In the genomic region with DNA sequence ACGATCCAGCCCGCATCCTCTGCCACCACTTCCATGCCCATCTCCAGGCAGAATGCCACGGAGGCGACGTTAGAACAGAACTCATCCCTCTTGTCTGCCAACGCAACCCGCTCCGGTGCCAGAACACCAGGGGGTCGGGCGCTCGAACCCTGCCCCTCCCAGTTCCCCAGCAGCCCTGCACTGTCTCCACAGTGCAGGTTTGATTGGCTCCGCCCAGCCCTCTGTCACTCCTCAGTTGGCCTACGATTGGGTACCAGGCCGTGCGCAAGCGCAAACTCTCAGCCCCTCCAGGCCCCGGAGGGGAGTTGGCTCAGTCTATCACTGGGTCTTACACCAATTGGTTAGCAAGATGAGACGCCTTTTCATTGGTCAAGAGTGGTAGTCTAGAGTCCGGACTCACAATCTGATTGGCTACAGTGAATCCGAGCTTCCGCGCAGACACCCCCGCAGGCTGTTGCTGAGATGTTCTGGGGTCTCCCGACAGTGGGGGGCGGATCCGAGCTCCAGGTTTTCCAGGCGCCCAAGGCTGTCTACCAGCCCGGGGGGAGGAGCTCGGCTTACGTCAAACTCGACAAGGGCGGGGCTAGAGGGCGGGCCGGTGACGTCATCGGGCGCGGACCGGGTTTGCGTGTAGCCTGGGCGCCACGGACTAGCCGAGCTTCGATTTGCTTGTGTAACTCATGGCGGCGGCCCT, we compare ENCODE assay signal across 8 mouse cellular contexts. TPM values are rescaled to one million over a fixed set of nuclear protein-coding genes. Genes with fewer than 3 reads are reported as not detected.
DNase-seq lines count a peak whose midpoint lies in the region; ATAC-seq and TF ChIP-seq lines count a peak whose summit lies in the region.

No protein-coding gene starts in this region.

- peak; percentile 98 for DNase-seq in MN1 (ENCODE audit: low spot score)
- DNase-seq in cerebellum, adult 2 months: peak; percentile 99
- DNase-seq in forebrain, postnatal 0 days: peak; percentile 100
- peak; percentile 99 for DNase-seq in heart, postnatal 4 days
- peak; percentile 99 for DNase-seq in layer of hippocampus, adult 8-10 months (ENCODE audit: low spot score in 2 of 2)
- DNase-seq in ovary, postnatal 14 days (ENCODE audit: low spot score): peak; percentile 99
- DNase-seq in thymus, postnatal 14 days: peak; percentile 98

- peak overlapping the region; percentile 92 for H3K9ac ChIP-seq in forebrain, postnatal 0 days
- peak overlapping the region; percentile 58 for H3K9ac ChIP-seq in lung, embryonic 15.5 days

- H3K9me3 ChIP-seq in forebrain, postnatal 0 days (ENCODE audit: low read length): no peaks in the 10 kb centered on the region
- H3K9me3 ChIP-seq in lung, embryonic 15.5 days: no peaks in the 10 kb centered on the region

- ATAC-seq in forebrain, postnatal 0 days: peak; percentile 93
- ATAC-seq in lung, embryonic 15.5 days (ENCODE audit: borderline replicate concordance, extremely low read depth, low FRiP score, low TSS enrichment): peak; percentile 95

- no peaks in the 10 kb centered on the region for H3K27me3 ChIP-seq in cerebellum, adult 2 months (ENCODE audit: control insufficient read depth, insufficient read depth, low read length)
- no peaks in the 10 kb centered on the region for H3K27me3 ChIP-seq in forebrain, postnatal 0 days (ENCODE audit: insufficient read depth, low read length)
- H3K27me3 ChIP-seq in lung, embryonic 15.5 days: no peaks in the 10 kb centered on the region

- H3K36me3 ChIP-seq in forebrain, postnatal 0 days (ENCODE audit: insufficient read depth): no peaks in the 10 kb centered on the region
- peaks cover 5% of the 10 kb centered on the region for H3K36me3 ChIP-seq in lung, embryonic 15.5 days

- peaks cover 12% of the 10 kb centered on the region; the same call in 1 of the 2 replicates for H3K4me1 ChIP-seq in cerebellum, adult 2 months (ENCODE audit: control insufficient read depth, insufficient read depth, low read length)
- H3K4me1 ChIP-seq in forebrain, postnatal 0 days (ENCODE audit: insufficient read depth): peaks cover 13% of the 10 kb centered on the region
- H3K4me1 ChIP-seq in lung, embryonic 15.5 days: peaks cover 16% of the 10 kb centered on the region

- TF ChIP-seq CTCF in cerebellum, adult 2 months (IDR thresholded peaks at IDR 0.05; ENCODE audit: borderline replicate concordance, insufficient read depth, low read depth, low read length): no peak
- 0 out of 2 replicates have a peak, but pooled peaks have one; percentile 7 for TF ChIP-seq CTCF in forebrain, postnatal 0 days (IDR thresholded peaks at IDR 0.05; ENCODE audit: low read depth)

- H3K27ac ChIP-seq in cerebellum, adult 2 months (ENCODE audit: insufficient read depth, low read length): peak overlapping the region; percentile 99
- H3K27ac ChIP-seq in forebrain, postnatal 0 days (ENCODE audit: low read depth, low read length): peak overlapping the region; percentile 99
- peak overlapping the region; percentile 97 for H3K27ac ChIP-seq in lung, embryonic 15.5 days

- peak; percentile 92 for TF ChIP-seq POLR2A in cerebellum, adult 2 months (IDR thresholded peaks at IDR 0.05; ENCODE audit: borderline replicate concordance, insufficient read depth, low read length)

- WGBS in cerebellum, adult 2 months: under 1% methylated on average over 46 of the region's 46 CpGs
- under 1% methylated on average over 46 of the region's 46 CpGs for WGBS in forebrain, postnatal 0 days
- under 1% methylated on average over 46 of the region's 46 CpGs for WGBS in lung, embryonic 15.5 days

- peak overlapping the region; percentile 62 for H3K4me2 ChIP-seq in forebrain, postnatal 0 days (ENCODE audit: low read depth)
- H3K4me2 ChIP-seq in lung, embryonic 15.5 days: peak overlapping the region; percentile 61

- peak overlapping the region; percentile 91 for H3K4me3 ChIP-seq in cerebellum, adult 2 months (replicated peaks; ENCODE audit: insufficient read depth, low read depth, low read length)
- peak overlapping the region; percentile 97 for H3K4me3 ChIP-seq in forebrain, postnatal 0 days (ENCODE audit: low read depth, low read length)
- H3K4me3 ChIP-seq in lung, embryonic 15.5 days: peak overlapping the region; percentile 93

RNA-seq across cellular contexts. Expression of gene Rap2a, which starts 0.8 kb away (rescaled TPM):
- 38.1 and 39.3 TPM in 2 replicates for polyA plus RNA-seq in cerebellum, adult 2 months (2012; rRNA removed)
- 75.9 and 78.4 TPM in 2 replicates for total RNA-seq in forebrain, postnatal 0 days (2014; rRNA removed)
- 19.3 and 29.5 TPM in 2 replicates for polyA plus RNA-seq in forebrain, postnatal 0 days (2015; fragmentation: Nextera tagmentation; extraction: Ambion mirVana)
- total RNA-seq in heart, postnatal 4 days (2021): 10 to 100 TPM; 22.0 to 23.4 TPM
- total RNA-seq in layer of hippocampus, adult 8-10 months (2022): 10 to 100 TPM; 67.6 to 82.7 (median 71.8) TPM
- 41.2 and 43.2 TPM in 2 replicates for polyA plus RNA-seq in lung, embryonic 15.5 days (2015; fragmentation: Nextera tagmentation; extraction: Ambion mirVana)

Comparison
In these comparisons a context has a peak if more than half of its experiments do, and no peak if none do; other contexts are left out.
1. Peak in every context shown above with its lines: DNase-seq, ATAC-seq, H3K4me3 ChIP-seq and H3K27ac ChIP-seq.